Mouse (Mus musculus): ENCODE results near the gene Tmed5. TPM values are rescaled to one million over a fixed set of nuclear protein-coding genes. Genes with fewer than 3 reads are reported as not detected.
"Not testable (repeated sequence)": the region's sequence is repeated elsewhere in the genome, so short reads cannot be mapped to it uniquely, and the experiment has no call there.

Tmed5 gene
- polyA plus RNA-seq (2015; fragmentation: Nextera tagmentation; extraction: Ambion mirVana), result 35.6 and 37.8 TPM in 2 replicates

- H3K4me1 ChIP-seq, result peaks cover 10% of the 10 kb centered on the region; the same call in 1 of the 2 replicates
- peak within 1 kb of the TSS; percentile 95 for H3K27ac ChIP-seq
- H3K27me3 ChIP-seq, result no peaks in the 10 kb centered on the region
- WGBS, result under 1% methylated on average over 65 of the region's 65 CpGs
- no peaks in the 10 kb centered on the region for H3K9me3 ChIP-seq (replicated peaks)
- ATAC-seq (replicated peaks; ENCODE audit: low FRiP score), result peak; percentile 100
- H3K4me2 ChIP-seq, result peak within 1 kb of the TSS; percentile 83
- H3K9ac ChIP-seq, result peak within 1 kb of the TSS; percentile 79
- H3K36me3 ChIP-seq, result peaks cover 19% of the 10 kb centered on the region
- H3K4me3 ChIP-seq (replicated peaks), result peak within 1 kb of the TSS; percentile 92
Observed at GRCm38 (mm10) chr5:108132441-108133243, at the start of gene Tmed5, which contains the start of gene Ccdc18. Gene Tmed5, minus strand, starts transcription at chr5:108132620. Gene Ccdc18, plus strand, starts transcription at chr5:108132875.

GRCm38 (mm10) chr5:108163695-108164094 is 31.3 kb upstream of the Tmed5 start:
- no peaks in the 10 kb centered on the region for H3K4me1 ChIP-seq
- no peak for ATAC-seq (replicated peaks; ENCODE audit: low FRiP score)
- no peak overlapping the region for H3K9ac ChIP-seq
- H3K36me3 ChIP-seq, result no peaks in the 10 kb centered on the region
- no peaks in the 10 kb centered on the region for H3K27me3 ChIP-seq
- no peak overlapping the region for H3K4me3 ChIP-seq (replicated peaks)
- H3K27ac ChIP-seq, result no peak overlapping the region
- H3K9me3 ChIP-seq (replicated peaks), result no peaks in the 10 kb centered on the region
- H3K4me2 ChIP-seq, result no peak overlapping the region
- WGBS, result 32% methylated on average over 1 of the region's 1 CpGs

DNA sequence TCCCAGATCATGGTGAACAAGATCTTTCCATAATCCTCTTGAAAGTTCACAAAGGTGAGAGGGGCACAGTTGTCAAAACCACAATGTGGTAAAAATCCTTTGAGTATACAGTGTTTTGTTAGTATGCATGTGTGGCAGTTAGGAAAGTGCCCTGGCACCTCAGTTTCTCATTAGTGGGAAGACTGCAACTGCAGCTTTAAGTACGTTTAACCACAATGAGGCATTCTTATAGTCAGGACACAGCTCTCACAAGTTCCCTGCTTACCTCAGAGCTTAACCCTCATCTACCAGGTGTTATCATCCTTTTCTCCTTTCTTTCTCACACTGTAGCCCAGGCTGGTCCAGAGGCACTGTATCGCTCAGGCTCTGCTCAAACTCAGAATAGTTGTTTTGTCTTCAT is 28.4 kb upstream of the Tmed5 start:
- Histone ChIP-seq H3K4me1 (no peaks in the 10 kb centered on the region), H3K9ac (no peak overlapping the region), H3K36me3 (no peaks in the 10 kb centered on the region), H3K27me3 (no peaks in the 10 kb centered on the region), H3K9me3 (replicated peaks) (no peaks in the 10 kb centered on the region), H3K27ac (no peak overlapping the region), H3K4me2 (no peak overlapping the region), H3K4me3 (replicated peaks) (no peak overlapping the region)
- WGBS, result 78% methylated on average over 2 of the region's 2 CpGs
- no peak for ATAC-seq (replicated peaks; ENCODE audit: low FRiP score)

- WGBS, result 94% methylated on average over 1 of the region's 1 CpGs
- ATAC-seq (replicated peaks; ENCODE audit: low FRiP score), result no peak
- H3K27ac ChIP-seq, result no peak overlapping the region
- H3K4me2 ChIP-seq, result no peak overlapping the region
- no peak overlapping the region for H3K9ac ChIP-seq
- H3K27me3 ChIP-seq, result no peaks in the 10 kb centered on the region
- H3K4me3 ChIP-seq (replicated peaks), result no peak overlapping the region
- H3K4me1 ChIP-seq, result no peaks in the 10 kb centered on the region
- H3K9me3 ChIP-seq (replicated peaks), result no peaks in the 10 kb centered on the region
- 0 out of 2 replicates have a peak, but pooled peaks cover 2% of the 10 kb centered on the region for H3K36me3 ChIP-seq
Observed at GRCm38 (mm10) chr5:108152592-108152991, 20.2 kb upstream of the Tmed5 start.

DNA sequence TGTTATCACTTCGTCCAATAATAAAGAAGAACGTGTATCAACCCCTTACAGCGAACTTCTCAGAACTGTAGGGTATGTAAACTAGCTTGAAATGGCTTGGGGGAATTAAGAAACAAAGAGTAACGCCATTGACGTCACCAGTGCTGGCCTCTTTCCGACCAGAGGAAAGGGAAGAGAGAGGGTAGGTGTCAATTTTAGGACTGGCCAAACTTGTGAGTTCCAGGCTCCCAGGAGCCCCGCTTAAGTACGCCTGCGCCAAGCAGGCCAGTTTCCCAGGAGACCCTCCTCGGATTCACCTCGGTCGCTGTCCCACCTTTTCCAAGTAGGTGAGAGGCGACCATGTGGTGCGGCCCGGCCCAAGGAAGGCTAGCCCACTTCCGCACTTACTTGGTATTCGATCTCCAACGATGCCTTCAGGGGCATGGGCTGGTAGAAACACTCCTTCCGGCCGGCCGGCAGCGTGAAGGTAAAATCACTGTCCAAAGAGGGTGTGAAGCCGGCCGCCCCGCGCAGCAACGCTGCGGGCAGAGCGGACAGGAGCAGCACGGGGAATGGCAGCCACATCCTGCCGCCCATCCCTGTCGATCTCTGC is 475 bp downstream of the Tmed5 start:
- peak overlapping the region; percentile 92 for H3K4me3 ChIP-seq (replicated peaks)

GRCm38 (mm10) chr5:108120221-108120900 is 12.1 kb downstream of the Tmed5 start:
- WGBS, result 84% methylated on average over 9 of the region's 9 CpGs
- Histone ChIP-seq H3K4me3 (replicated peaks) (no peak overlapping the region), H3K27ac (no peak overlapping the region), H3K36me3 (peaks cover 8% of the 10 kb centered on the region), H3K4me1 (no peaks in the 10 kb centered on the region), H3K27me3 (no peaks in the 10 kb centered on the region), H3K4me2 (no peak overlapping the region), H3K9ac (no peak overlapping the region), H3K9me3 (replicated peaks) (no peaks in the 10 kb centered on the region)
- no peak for ATAC-seq (replicated peaks; ENCODE audit: low FRiP score)

More for the DNA sequence above, 475 bp downstream of the Tmed5 start:
- peak overlapping the region; percentile 79 for H3K9ac ChIP-seq
- H3K27me3 ChIP-seq, result no peaks in the 10 kb centered on the region
- peaks cover 10% of the 10 kb centered on the region; the same call in 1 of the 2 replicates for H3K4me1 ChIP-seq
- no peak for ATAC-seq (replicated peaks; ENCODE audit: low FRiP score)
- peak overlapping the region; percentile 95 for H3K27ac ChIP-seq
- WGBS, result under 1% methylated on average over 32 of the region's 32 CpGs
- H3K36me3 ChIP-seq, result peaks cover 20% of the 10 kb centered on the region
- H3K4me2 ChIP-seq, result peak overlapping the region; percentile 83
- no peaks in the 10 kb centered on the region for H3K9me3 ChIP-seq (replicated peaks)

- peaks cover 4% of the 10 kb centered on the region; the same call in 1 of the 2 replicates for H3K36me3 ChIP-seq
- no peaks in the 10 kb centered on the region for H3K9me3 ChIP-seq (replicated peaks)
- H3K27me3 ChIP-seq, result no peaks in the 10 kb centered on the region
- no peaks in the 10 kb centered on the region for H3K4me1 ChIP-seq
- H3K9ac ChIP-seq, result no peak overlapping the region
- ATAC-seq (replicated peaks; ENCODE audit: low FRiP score), result no peak
- no peak overlapping the region for H3K27ac ChIP-seq
- WGBS, result 88% methylated on average over 4 of the region's 4 CpGs
- H3K4me3 ChIP-seq (replicated peaks), result no peak overlapping the region
- no peak overlapping the region for H3K4me2 ChIP-seq
Observed at GRCm38 (mm10) chr5:108117693-108118092, 14.7 kb downstream of the Tmed5 start.

DNA sequence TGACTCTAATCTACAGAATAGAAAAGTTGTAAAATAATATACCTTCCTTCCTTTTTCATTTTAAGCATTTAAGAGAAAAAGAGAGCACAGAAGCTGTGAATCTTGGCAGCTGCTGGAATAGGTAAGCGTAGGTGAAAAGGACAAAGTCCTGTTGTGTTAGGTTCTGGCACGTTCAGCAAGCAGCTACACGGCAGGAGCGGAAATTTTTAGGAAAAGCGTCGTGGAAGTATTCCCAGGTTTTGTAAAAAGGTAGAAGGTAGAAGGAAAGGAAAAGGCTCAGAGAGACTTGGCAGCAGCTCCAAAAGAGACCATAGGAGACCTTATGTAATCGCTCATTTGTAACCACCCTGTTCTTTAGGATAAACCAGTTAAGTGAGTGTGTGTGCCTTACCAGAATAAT is 23.1 kb downstream of the Tmed5 start:
- Histone ChIP-seq H3K9ac (no peak overlapping the region), H3K9me3 (replicated peaks) (no peaks in the 10 kb centered on the region), H3K4me1 (no peaks in the 10 kb centered on the region), H3K4me3 (replicated peaks) (no peak overlapping the region), H3K4me2 (no peak overlapping the region), H3K36me3 (peaks cover 35% of the 10 kb centered on the region), H3K27me3 (no peaks in the 10 kb centered on the region), H3K27ac (no peak overlapping the region)
- 93% methylated on average over 7 of the region's 7 CpGs for WGBS
- no peak for ATAC-seq (replicated peaks; ENCODE audit: low FRiP score)

- H3K9ac ChIP-seq, result no peak overlapping the region
- ATAC-seq (replicated peaks; ENCODE audit: low FRiP score), result no peak
- peaks cover 63% of the 10 kb centered on the region for H3K36me3 ChIP-seq
- no peak overlapping the region for H3K4me3 ChIP-seq (replicated peaks)
- H3K27me3 ChIP-seq, result no peaks in the 10 kb centered on the region
- H3K9me3 ChIP-seq (replicated peaks), result no peaks in the 10 kb centered on the region
- WGBS, result 84% methylated on average over 5 of the region's 5 CpGs
- no peaks in the 10 kb centered on the region for H3K4me1 ChIP-seq
- no peak overlapping the region for H3K27ac ChIP-seq
- no peak overlapping the region for H3K4me2 ChIP-seq
Observed at GRCm38 (mm10) chr5:108104306-108104705, 28.1 kb downstream of the Tmed5 start.

GRCm38 (mm10) chr5:108100196-108100595 is 32.2 kb downstream of the Tmed5 start:
- Histone ChIP-seq H3K4me1 (no peaks in the 10 kb centered on the region), H3K36me3 (peaks cover 73% of the 10 kb centered on the region), H3K9me3 (replicated peaks) (no peaks in the 10 kb centered on the region), H3K4me3 (replicated peaks) (no peak overlapping the region), H3K27me3 (no peaks in the 10 kb centered on the region), H3K9ac (no peak overlapping the region), H3K4me2 (no peak overlapping the region), H3K27ac (no peak overlapping the region)
- no peak for ATAC-seq (replicated peaks; ENCODE audit: low FRiP score)

DNA sequence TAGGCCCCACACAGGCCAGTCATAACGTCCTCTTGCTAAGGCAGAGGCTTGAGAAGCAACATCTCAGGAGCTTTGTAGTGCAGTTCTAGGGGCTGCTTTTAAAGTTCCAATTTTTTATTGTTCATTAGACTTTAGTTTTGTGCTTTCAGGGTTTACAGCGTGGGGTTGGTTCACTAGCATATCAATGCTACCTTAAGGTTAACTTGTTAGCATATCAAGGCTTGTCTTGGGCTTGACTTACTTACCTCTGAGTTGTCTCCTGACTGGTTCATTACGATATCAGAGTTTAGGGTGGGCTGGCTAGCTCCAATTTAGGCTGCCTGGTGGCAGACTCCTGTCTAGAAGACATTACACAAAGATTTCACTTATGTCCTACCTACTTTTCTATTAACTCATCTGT is 34.7 kb downstream of the Tmed5 start:
- no peaks in the 10 kb centered on the region for H3K4me1 ChIP-seq
- H3K9ac ChIP-seq, result no peak overlapping the region
- H3K36me3 ChIP-seq, result peaks cover 69% of the 10 kb centered on the region
- no peak overlapping the region for H3K4me2 ChIP-seq
- no peak overlapping the region for H3K27ac ChIP-seq
- H3K27me3 ChIP-seq, result no peaks in the 10 kb centered on the region
- no peaks in the 10 kb centered on the region for H3K9me3 ChIP-seq (replicated peaks)
- no peak overlapping the region for H3K4me3 ChIP-seq (replicated peaks)
- no peak for ATAC-seq (replicated peaks; ENCODE audit: low FRiP score)
- 86% methylated on average over 3 of the region's 3 CpGs for WGBS

DNA sequence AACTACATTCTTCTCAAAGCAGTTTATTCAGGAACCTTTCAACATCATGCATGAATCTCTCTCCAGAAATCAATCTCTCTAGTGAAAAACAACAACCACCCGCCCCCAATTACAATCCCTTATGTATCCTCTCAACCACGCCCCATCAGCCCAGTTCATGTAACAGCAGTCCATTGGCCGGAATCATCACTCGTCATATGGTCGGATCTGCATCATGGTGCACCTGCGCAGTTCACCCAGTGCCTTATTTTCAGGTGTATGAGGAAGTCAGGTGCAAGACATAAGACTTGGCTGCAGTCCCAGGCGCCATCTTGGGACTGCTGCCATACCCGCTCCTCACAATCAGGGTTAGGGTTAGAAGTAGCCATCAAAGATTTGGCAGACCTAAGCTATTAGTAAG is 39.7 kb downstream of the Tmed5 start:
- not testable (repeated sequence) for H3K4me1 ChIP-seq; H3K4me3 ChIP-seq (replicated peaks); H3K9me3 ChIP-seq (replicated peaks); H3K27ac ChIP-seq; H3K4me2 ChIP-seq; ATAC-seq (replicated peaks; ENCODE audit: low FRiP score); H3K27me3 ChIP-seq; H3K9ac ChIP-seq
- peaks cover 72% of the 10 kb centered on the region for H3K36me3 ChIP-seq
- WGBS, result 94% methylated on average over 8 of the region's 8 CpGs

Data from kidney, embryonic 15.5 days (tissue).